Mouse (Mus musculus): ENCODE data around the gene Snx20. TPM values are rescaled to one million over a fixed set of nuclear protein-coding genes. Genes with fewer than 3 reads are reported as not detected.

Snx20 gene
- total RNA-seq, 1 experiment = 1.4 TPM

DNA sequence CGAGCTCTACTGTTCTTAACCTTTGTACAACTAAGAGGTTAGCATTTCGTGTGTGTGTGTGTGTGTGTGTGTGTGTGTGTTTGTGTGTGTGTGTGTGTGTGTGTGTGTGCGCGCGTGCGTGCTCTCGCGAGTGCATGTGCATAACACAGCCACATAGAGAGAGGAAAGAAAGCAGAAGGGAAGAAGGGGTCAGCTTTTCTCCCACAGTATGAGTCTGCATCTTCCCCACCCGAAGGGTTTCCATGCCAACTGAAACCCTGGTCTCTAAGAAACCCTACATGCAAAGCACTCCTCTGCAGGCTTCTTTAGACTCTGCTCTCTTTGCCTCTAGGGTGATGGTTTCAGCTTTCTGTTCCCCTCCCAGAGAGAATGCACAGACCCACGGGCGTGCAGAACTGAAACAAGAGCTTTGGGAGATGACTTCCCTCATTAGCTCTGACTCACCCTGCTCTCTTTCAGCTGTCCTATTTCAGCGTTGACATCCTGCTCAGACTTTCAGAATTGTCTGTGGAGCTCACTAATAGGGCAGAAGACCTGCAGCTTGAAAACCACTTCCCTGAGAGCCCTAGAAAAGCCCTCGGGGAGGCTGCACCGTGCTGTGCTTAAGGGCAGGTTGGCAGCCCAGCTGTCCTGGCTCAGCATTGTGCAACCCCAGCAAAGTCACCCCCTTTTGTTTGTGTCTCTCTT is 32.6 kb upstream of the Snx20 start:
- no peaks in the 10 kb centered on the region for H3K9me3 ChIP-seq (ENCODE audit: control insufficient read depth, insufficient read depth, low read depth, low read length)
- no peaks in the 10 kb centered on the region for H3K36me3 ChIP-seq (ENCODE audit: control insufficient read depth, insufficient read depth, low read length, poor library complexity, severe bottlenecking)
- DNase-seq (ENCODE audit: low read depth, low spot score) = no peak
- H3K9ac ChIP-seq (ENCODE audit: insufficient read depth, low read depth, low read length, poor library complexity, severe bottlenecking) = no peak overlapping the region
- TF ChIP-seq ZC3H11A (IDR thresholded peaks at IDR 0.05; ENCODE audit: borderline replicate concordance, low read depth, low read length) (no peak), HCFC1 (IDR thresholded peaks at IDR 0.05; ENCODE audit: borderline replicate concordance, insufficient read depth, low read length) (no peak), CHD2 (IDR thresholded peaks at IDR 0.05; ENCODE audit: low read depth, low read length) (no peak), MAFK (IDR thresholded peaks at IDR 0.05; ENCODE audit: insufficient read depth, low read depth, low read length) (no peak), ZNF384 (IDR thresholded peaks at IDR 0.05; ENCODE audit: low read depth, low read length) (no peak)
- H3K4me1 ChIP-seq (ENCODE audit: control insufficient read depth in 2 of 2, insufficient read depth in 2 of 2, low read length in 2 of 2, poor library complexity in 1 of 2) = no peaks in the 10 kb centered on the region
- in situ Hi-C loops (cut with MboI; ENCODE audit: low sequenced_read_pairs in 2 of 2, unreplicated experiment in 2 of 2) = no loop called here
- no peak overlapping the region for H3K4me3 ChIP-seq (ENCODE audit: insufficient read depth in 1 of 2, low read depth in 1 of 2, low read length in 2 of 2, poor library complexity in 1 of 2, severe bottlenecking in 1 of 2)
- no peak overlapping the region for H3K27ac ChIP-seq (ENCODE audit: insufficient read depth, low read depth, low read length, poor library complexity, severe bottlenecking)

DNA sequence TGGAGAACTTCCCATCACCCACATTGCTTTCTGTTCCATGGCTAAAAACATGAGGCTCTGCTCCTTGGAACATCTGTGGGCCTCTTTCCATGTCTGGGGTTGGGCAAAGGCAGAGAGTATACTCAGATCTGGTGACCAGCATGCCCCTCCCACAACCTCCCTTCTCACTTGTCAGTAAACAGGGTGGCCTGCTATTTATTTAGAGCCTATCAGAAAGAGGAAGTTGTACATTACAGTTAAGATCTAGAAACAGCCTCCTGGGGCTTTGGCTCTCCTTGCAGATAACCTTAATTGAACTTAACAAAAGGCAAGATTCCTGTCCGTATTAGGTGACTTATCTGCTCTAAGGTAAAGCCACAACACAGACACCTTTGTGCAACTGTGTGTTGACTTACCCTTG is 30.5 kb upstream of the Snx20 start:
- H3K27ac ChIP-seq (ENCODE audit: insufficient read depth, low read depth, low read length, poor library complexity, severe bottlenecking) = no peak overlapping the region
- no peaks in the 10 kb centered on the region for H3K9me3 ChIP-seq (ENCODE audit: control insufficient read depth, insufficient read depth, low read depth, low read length)
- no peak overlapping the region for H3K9ac ChIP-seq (ENCODE audit: insufficient read depth, low read depth, low read length, poor library complexity, severe bottlenecking)
- in situ Hi-C loops (cut with MboI; ENCODE audit: low sequenced_read_pairs in 2 of 2, unreplicated experiment in 2 of 2) = no loop called here
- DNase-seq (ENCODE audit: low read depth, low spot score) = no peak
- H3K36me3 ChIP-seq (ENCODE audit: control insufficient read depth, insufficient read depth, low read length, poor library complexity, severe bottlenecking) = no peaks in the 10 kb centered on the region
- H3K4me1 ChIP-seq (ENCODE audit: control insufficient read depth in 2 of 2, insufficient read depth in 2 of 2, low read length in 2 of 2, poor library complexity in 1 of 2) = no peaks in the 10 kb centered on the region
- no peak for TF ChIP-seq ZNF384 (IDR thresholded peaks at IDR 0.05; ENCODE audit: low read depth, low read length)
- TF ChIP-seq MAFK (IDR thresholded peaks at IDR 0.05; ENCODE audit: insufficient read depth, low read depth, low read length) = no peak
- TF ChIP-seq CHD2 (IDR thresholded peaks at IDR 0.05; ENCODE audit: low read depth, low read length) = no peak
- no peak for TF ChIP-seq ZC3H11A (IDR thresholded peaks at IDR 0.05; ENCODE audit: borderline replicate concordance, low read depth, low read length)
- TF ChIP-seq HCFC1 (IDR thresholded peaks at IDR 0.05; ENCODE audit: borderline replicate concordance, insufficient read depth, low read length) = no peak
- H3K4me3 ChIP-seq (ENCODE audit: insufficient read depth in 1 of 2, low read depth in 1 of 2, low read length in 2 of 2, poor library complexity in 1 of 2, severe bottlenecking in 1 of 2) = no peak overlapping the region

DNA sequence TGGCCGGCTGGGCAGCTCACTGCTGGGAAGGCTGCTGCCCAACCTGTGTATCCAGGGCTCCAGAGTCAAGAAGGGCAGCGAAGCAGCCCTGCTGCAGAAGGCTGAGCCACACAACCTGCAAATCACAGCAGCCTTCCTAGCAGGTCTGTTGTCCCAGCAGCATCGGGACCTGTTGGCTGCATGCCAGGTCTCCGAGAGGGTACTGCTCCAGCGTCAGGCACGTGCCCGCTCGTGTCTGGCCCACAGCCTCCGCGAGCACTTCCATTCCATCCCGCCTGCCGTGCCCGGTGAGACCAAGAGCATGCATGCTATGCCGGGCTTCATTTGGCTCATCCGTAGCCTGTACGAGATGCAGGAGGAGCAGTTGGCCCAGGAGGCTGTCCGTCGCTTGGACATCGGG is 29.0 kb upstream of the Snx20 start:
- no peak overlapping the region for H3K27ac ChIP-seq (ENCODE audit: insufficient read depth, low read depth, low read length, poor library complexity, severe bottlenecking)
- no peak for TF ChIP-seq CHD2 (IDR thresholded peaks at IDR 0.05; ENCODE audit: low read depth, low read length)
- TF ChIP-seq MAFK (IDR thresholded peaks at IDR 0.05; ENCODE audit: insufficient read depth, low read depth, low read length) = no peak
- no peak for TF ChIP-seq HCFC1 (IDR thresholded peaks at IDR 0.05; ENCODE audit: borderline replicate concordance, insufficient read depth, low read length)
- TF ChIP-seq ZNF384 (IDR thresholded peaks at IDR 0.05; ENCODE audit: low read depth, low read length) = no peak
- no peak for TF ChIP-seq ZC3H11A (IDR thresholded peaks at IDR 0.05; ENCODE audit: borderline replicate concordance, low read depth, low read length)
- H3K4me3 ChIP-seq (ENCODE audit: insufficient read depth in 1 of 2, low read depth in 1 of 2, low read length in 2 of 2, poor library complexity in 1 of 2, severe bottlenecking in 1 of 2) = no peak overlapping the region
- no peaks in the 10 kb centered on the region for H3K9me3 ChIP-seq (ENCODE audit: control insufficient read depth, insufficient read depth, low read depth, low read length)
- in situ Hi-C loops (cut with MboI; ENCODE audit: low sequenced_read_pairs in 2 of 2, unreplicated experiment in 2 of 2) = no loop called here
- no peak overlapping the region for H3K9ac ChIP-seq (ENCODE audit: insufficient read depth, low read depth, low read length, poor library complexity, severe bottlenecking)
- no peaks in the 10 kb centered on the region for H3K36me3 ChIP-seq (ENCODE audit: control insufficient read depth, insufficient read depth, low read length, poor library complexity, severe bottlenecking)
- no peak for DNase-seq (ENCODE audit: low read depth, low spot score)
- no peaks in the 10 kb centered on the region for H3K4me1 ChIP-seq (ENCODE audit: control insufficient read depth in 2 of 2, insufficient read depth in 2 of 2, low read length in 2 of 2, poor library complexity in 1 of 2)

DNA sequence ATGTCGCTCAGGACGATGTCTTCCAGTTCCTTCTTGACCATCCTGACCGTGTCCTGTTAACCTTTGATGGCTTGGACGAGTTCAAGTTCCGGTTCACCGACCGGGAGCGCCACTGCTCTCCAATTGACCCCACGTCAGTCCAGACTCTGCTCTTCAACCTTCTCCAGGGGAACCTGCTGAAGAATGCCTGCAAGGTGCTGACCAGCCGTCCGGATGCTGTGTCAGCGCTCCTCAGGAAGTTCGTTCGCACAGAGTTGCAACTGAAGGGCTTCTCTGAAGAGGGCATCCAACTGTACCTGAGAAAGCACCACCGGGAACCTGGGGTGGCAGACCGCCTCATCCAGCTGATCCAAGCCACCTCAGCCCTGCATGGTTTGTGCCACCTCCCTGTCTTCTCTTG is 28.2 kb upstream of the Snx20 start:
- in situ Hi-C loops (cut with MboI; ENCODE audit: low sequenced_read_pairs in 2 of 2, unreplicated experiment in 2 of 2) = no loop called here
- Histone ChIP-seq H3K9me3 (ENCODE audit: control insufficient read depth, insufficient read depth, low read depth, low read length) (no peaks in the 10 kb centered on the region), H3K36me3 (ENCODE audit: control insufficient read depth, insufficient read depth, low read length, poor library complexity, severe bottlenecking) (no peaks in the 10 kb centered on the region), H3K27ac (ENCODE audit: insufficient read depth, low read depth, low read length, poor library complexity, severe bottlenecking) (no peak overlapping the region), H3K4me1 (ENCODE audit: control insufficient read depth in 2 of 2, insufficient read depth in 2 of 2, low read length in 2 of 2, poor library complexity in 1 of 2) (no peaks in the 10 kb centered on the region), H3K4me3 (ENCODE audit: insufficient read depth in 1 of 2, low read depth in 1 of 2, low read length in 2 of 2, poor library complexity in 1 of 2, severe bottlenecking in 1 of 2) (no peak overlapping the region), H3K9ac (ENCODE audit: insufficient read depth, low read depth, low read length, poor library complexity, severe bottlenecking) (no peak overlapping the region)
- TF ChIP-seq MAFK (IDR thresholded peaks at IDR 0.05; ENCODE audit: insufficient read depth, low read depth, low read length) (no peak), ZC3H11A (IDR thresholded peaks at IDR 0.05; ENCODE audit: borderline replicate concordance, low read depth, low read length) (no peak), ZNF384 (IDR thresholded peaks at IDR 0.05; ENCODE audit: low read depth, low read length) (no peak), HCFC1 (IDR thresholded peaks at IDR 0.05; ENCODE audit: borderline replicate concordance, insufficient read depth, low read length) (no peak)
- DNase-seq (ENCODE audit: low read depth, low spot score) = no peak

Measured in ES-E14 (cell line).